Mouse (Mus musculus): ENCODE results near the gene Dhdh. TPM values are rescaled to one million over a fixed set of nuclear protein-coding genes. Genes with fewer than 3 reads are reported as not detected.

Dhdh gene
- total and polyA plus RNA-seq, 3 experiments = 1.6 to 18.0 (median 6.8) TPM

DNA sequence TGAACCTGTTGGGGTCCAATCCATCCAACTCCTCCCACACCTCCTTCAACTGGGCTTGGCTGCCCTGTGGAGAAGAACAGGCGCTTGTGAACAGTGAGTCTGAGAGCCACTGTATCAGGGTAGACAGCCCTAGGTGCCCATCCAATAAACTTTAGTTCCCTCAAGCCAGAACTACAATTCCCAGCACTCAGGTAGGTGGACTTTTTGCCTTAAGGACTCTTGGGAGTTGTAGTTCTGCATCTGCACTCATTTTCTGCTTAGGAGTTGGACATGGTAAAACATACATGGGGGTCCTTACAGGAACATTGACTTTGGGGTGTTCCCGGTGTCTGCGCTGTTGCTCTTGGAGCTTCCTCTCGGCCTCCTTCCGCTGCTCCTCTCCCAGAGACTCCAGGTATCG, 9.8 kb upstream of the Dhdh start:
- TF ChIP-seq GATA1 (IDR thresholded peaks at IDR 0.05; ENCODE audit: borderline replicate concordance, low read length) (no peak), TAL1 (conservative IDR thresholded peaks at IDR 0.05; ENCODE audit: low read depth, low read length) (no peak), CTCF (IDR thresholded peaks at IDR 0.05; ENCODE audit: low read depth, low read length) (no peak), GATA2 (IDR thresholded peaks at IDR 0.05; ENCODE audit: borderline replicate concordance, low read depth, low read length) (no peak), POLR2AphosphoS5 (IDR thresholded peaks at IDR 0.05; ENCODE audit: insufficient replicate concordance, low read depth, low read length) (no peak)
- Histone ChIP-seq H3K9me3 (replicated peaks) (no peaks in the 10 kb centered on the region), H3K27me3 (ENCODE audit: insufficient read depth, low read length) (no peaks in the 10 kb centered on the region), H3K36me3 (replicated peaks) (peaks cover 99% of the 10 kb centered on the region), H3K4me1 (ENCODE audit: insufficient read depth, low read depth, low read length) (peaks cover 31% of the 10 kb centered on the region), H3K4me3 (ENCODE audit: low read depth, low read length) (no peak overlapping the region)
- DNase-seq (ENCODE audit: low spot score) (no peak), ATAC-seq (ENCODE audit: extremely low read depth, insufficient number of reproducible peaks, low FRiP score, poor library complexity, severe bottlenecking) (no peak)

GRCm38 (mm10) chr7:45494548-45494947, 5.9 kb upstream of the Dhdh start:
- ATAC-seq (ENCODE audit: extremely low read depth, insufficient number of reproducible peaks, low FRiP score, poor library complexity, severe bottlenecking) (no peak), DNase-seq (ENCODE audit: low spot score) (no peak)
- peaks cover 78% of the 10 kb centered on the region for H3K36me3 ChIP-seq (replicated peaks)
- no peak overlapping the region for H3K4me3 ChIP-seq (ENCODE audit: low read depth, low read length)
- no peaks in the 10 kb centered on the region for H3K9me3 ChIP-seq (replicated peaks)
- no peaks in the 10 kb centered on the region for H3K27me3 ChIP-seq (ENCODE audit: insufficient read depth, low read length)
- H3K4me1 ChIP-seq (ENCODE audit: insufficient read depth, low read depth, low read length) = peaks cover 56% of the 10 kb centered on the region
- TF ChIP-seq GATA2 (IDR thresholded peaks at IDR 0.05; ENCODE audit: borderline replicate concordance, low read depth, low read length) = no peak
- no peak for TF ChIP-seq POLR2AphosphoS5 (IDR thresholded peaks at IDR 0.05; ENCODE audit: insufficient replicate concordance, low read depth, low read length)
- no peak for TF ChIP-seq CTCF (IDR thresholded peaks at IDR 0.05; ENCODE audit: low read depth, low read length)
- TF ChIP-seq GATA1 (IDR thresholded peaks at IDR 0.05; ENCODE audit: borderline replicate concordance, low read length) = no peak
- no peak for TF ChIP-seq TAL1 (conservative IDR thresholded peaks at IDR 0.05; ENCODE audit: low read depth, low read length)

DNA sequence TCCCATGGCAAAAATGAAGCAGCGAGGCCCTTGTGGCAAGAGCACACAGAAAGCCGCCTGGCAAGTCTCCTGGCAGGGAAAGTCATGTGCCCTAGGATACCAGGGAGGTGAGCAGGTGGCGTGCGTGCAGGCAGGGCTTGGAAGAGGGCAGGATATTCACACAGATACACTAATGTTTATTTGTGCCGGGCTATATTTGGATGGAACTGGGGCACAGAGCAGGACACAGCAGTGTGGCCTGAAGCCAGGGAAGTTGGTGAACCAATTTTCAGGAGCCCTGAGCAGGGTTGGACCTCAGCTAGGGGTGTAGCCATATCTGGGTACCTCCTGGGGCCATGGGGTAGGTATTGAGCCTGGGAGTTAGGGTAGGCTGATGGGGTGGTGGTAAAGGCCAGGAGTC, 4.3 kb upstream of the Dhdh start:
- Histone ChIP-seq H3K4me1 (ENCODE audit: insufficient read depth, low read depth, low read length) (peaks cover 69% of the 10 kb centered on the region), H3K36me3 (replicated peaks) (peaks cover 62% of the 10 kb centered on the region), H3K4me3 (ENCODE audit: low read depth, low read length) (no peak overlapping the region), H3K27me3 (ENCODE audit: insufficient read depth, low read length) (no peaks in the 10 kb centered on the region), H3K9me3 (replicated peaks) (no peaks in the 10 kb centered on the region)
- TF ChIP-seq CTCF (IDR thresholded peaks at IDR 0.05; ENCODE audit: low read depth, low read length) = no peak
- no peak for TF ChIP-seq GATA2 (IDR thresholded peaks at IDR 0.05; ENCODE audit: borderline replicate concordance, low read depth, low read length)
- no peak for TF ChIP-seq POLR2AphosphoS5 (IDR thresholded peaks at IDR 0.05; ENCODE audit: insufficient replicate concordance, low read depth, low read length)
- TF ChIP-seq GATA1 (IDR thresholded peaks at IDR 0.05; ENCODE audit: borderline replicate concordance, low read length) = no peak
- TF ChIP-seq TAL1 (conservative IDR thresholded peaks at IDR 0.05; ENCODE audit: low read depth, low read length) = no peak
- no peak for ATAC-seq (ENCODE audit: extremely low read depth, insufficient number of reproducible peaks, low FRiP score, poor library complexity, severe bottlenecking)
- DNase-seq (ENCODE audit: low spot score) = no peak

- DNase-seq (ENCODE audit: low spot score) (no peak), ATAC-seq (ENCODE audit: extremely low read depth, insufficient number of reproducible peaks, low FRiP score, poor library complexity, severe bottlenecking) (no peak)
- Histone ChIP-seq H3K36me3 (replicated peaks) (peaks cover 56% of the 10 kb centered on the region), H3K27me3 (ENCODE audit: insufficient read depth, low read length) (no peaks in the 10 kb centered on the region), H3K4me3 (ENCODE audit: low read depth, low read length) (no peak overlapping the region), H3K9me3 (replicated peaks) (no peaks in the 10 kb centered on the region), H3K4me1 (ENCODE audit: insufficient read depth, low read depth, low read length) (peaks cover 75% of the 10 kb centered on the region)
- no peak for TF ChIP-seq POLR2AphosphoS5 (IDR thresholded peaks at IDR 0.05; ENCODE audit: insufficient replicate concordance, low read depth, low read length)
These were observed 3.7 kb upstream of the Dhdh start for GRCm38 (mm10) chr7:45492225-45492844.

GRCm38 (mm10) chr7:45491264-45491663, 2.7 kb upstream of the Dhdh start:
- no peak for TF ChIP-seq TAL1 (conservative IDR thresholded peaks at IDR 0.05; ENCODE audit: low read depth, low read length)
- no peak for TF ChIP-seq GATA2 (IDR thresholded peaks at IDR 0.05; ENCODE audit: borderline replicate concordance, low read depth, low read length)
- TF ChIP-seq POLR2AphosphoS5 (IDR thresholded peaks at IDR 0.05; ENCODE audit: insufficient replicate concordance, low read depth, low read length) = no peak
- TF ChIP-seq CTCF (IDR thresholded peaks at IDR 0.05; ENCODE audit: low read depth, low read length) = no peak
- no peak for TF ChIP-seq GATA1 (IDR thresholded peaks at IDR 0.05; ENCODE audit: borderline replicate concordance, low read length)
- peaks cover 50% of the 10 kb centered on the region for H3K36me3 ChIP-seq (replicated peaks)
- peaks cover 85% of the 10 kb centered on the region for H3K4me1 ChIP-seq (ENCODE audit: insufficient read depth, low read depth, low read length)
- DNase-seq (ENCODE audit: low spot score) (no peak), ATAC-seq (ENCODE audit: extremely low read depth, insufficient number of reproducible peaks, low FRiP score, poor library complexity, severe bottlenecking) (no peak)
- H3K9me3 ChIP-seq (replicated peaks) = no peaks in the 10 kb centered on the region
- H3K4me3 ChIP-seq (ENCODE audit: low read depth, low read length) = peak overlapping the region; percentile 47; the same call in 1 of the 2 replicates
- H3K27me3 ChIP-seq (ENCODE audit: insufficient read depth, low read length) = no peaks in the 10 kb centered on the region

- Histone ChIP-seq H3K4me1 (ENCODE audit: insufficient read depth, low read depth, low read length) (peaks cover 89% of the 10 kb centered on the region), H3K9me3 (replicated peaks) (no peaks in the 10 kb centered on the region), H3K4me3 (ENCODE audit: low read depth, low read length) (no peak overlapping the region; the same call in 1 of the 2 replicates), H3K36me3 (replicated peaks) (peaks cover 48% of the 10 kb centered on the region), H3K27me3 (ENCODE audit: insufficient read depth, low read length) (no peaks in the 10 kb centered on the region)
- no peak for TF ChIP-seq CTCF (IDR thresholded peaks at IDR 0.05; ENCODE audit: low read depth, low read length)
- TF ChIP-seq GATA2 (IDR thresholded peaks at IDR 0.05; ENCODE audit: borderline replicate concordance, low read depth, low read length) = no peak
- TF ChIP-seq GATA1 (IDR thresholded peaks at IDR 0.05; ENCODE audit: borderline replicate concordance, low read length) = no peak
- no peak for TF ChIP-seq TAL1 (conservative IDR thresholded peaks at IDR 0.05; ENCODE audit: low read depth, low read length)
- TF ChIP-seq POLR2AphosphoS5 (IDR thresholded peaks at IDR 0.05; ENCODE audit: insufficient replicate concordance, low read depth, low read length) = no peak
- DNase-seq (ENCODE audit: low spot score) (no peak), ATAC-seq (ENCODE audit: extremely low read depth, insufficient number of reproducible peaks, low FRiP score, poor library complexity, severe bottlenecking) (no peak)
These were observed 2.2 kb upstream of the Dhdh start for GRCm38 (mm10) chr7:45490822-45491221.
